Mouse (Mus musculus) liver, embryonic 14.5 days (tissue): Measurements from ENCODE around the gene Nr2c1.
A peak's percentile ranks its signal among the peaks of the same experiment; 100 is the strongest.

ENCODE experiments used
- CTCF ChIP-seq: IDR thresholded peaks from 2 replicates; pipeline ENCODE4 v1.5.1; 2016; ENCODE audit warnings: antibody characterized with exemption, low read depth, control low read depth
- EP300 ChIP-seq: IDR thresholded peaks from 2 replicates; pipeline ENCODE4 v1.6.1; 2016; ENCODE audit warnings: antibody characterized with exemption, low read depth

DNA sequence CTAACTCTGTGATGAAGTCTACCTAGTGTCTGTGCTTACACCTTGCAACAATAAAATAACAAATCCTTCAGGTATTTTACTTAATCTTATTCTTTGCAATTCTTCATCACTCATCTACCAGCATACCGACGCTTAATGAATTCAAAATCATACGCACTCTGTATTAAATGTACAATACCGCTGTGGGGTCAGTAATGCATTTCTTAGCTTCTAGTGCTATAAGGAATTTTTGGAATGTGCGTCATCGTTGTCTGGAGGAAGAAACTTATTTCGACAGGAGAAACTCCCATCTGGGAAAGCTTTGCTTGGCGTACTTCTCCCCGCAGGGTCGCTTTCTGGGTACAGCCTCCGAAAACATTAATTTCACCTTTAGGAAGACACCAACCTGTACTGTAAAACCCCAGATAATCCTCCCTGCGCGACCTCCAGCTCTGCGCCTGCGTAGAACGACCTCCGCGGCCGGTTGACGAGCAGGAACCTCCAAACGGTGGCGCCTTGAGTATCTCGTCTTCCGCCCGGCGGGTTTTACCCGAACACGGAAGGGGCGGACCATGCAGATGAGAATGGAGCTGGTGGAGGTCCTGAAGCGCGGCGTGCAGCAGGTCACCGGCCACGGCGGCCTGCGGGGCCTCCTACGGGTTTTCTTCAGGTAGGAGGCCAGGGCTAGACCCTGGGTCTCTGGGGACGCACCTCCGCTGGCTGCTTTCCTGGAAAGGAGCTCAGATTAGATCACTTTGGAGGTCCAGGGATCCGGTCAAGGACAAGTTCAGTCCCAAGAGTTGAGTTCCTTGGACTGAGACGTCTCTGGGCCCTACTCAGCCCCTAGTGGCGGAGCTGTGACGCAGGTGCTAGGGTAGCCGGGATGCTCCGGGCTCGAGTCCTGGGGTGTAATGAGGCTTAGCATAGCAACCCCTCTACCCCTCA, 50.9 kb downstream of the Nr2c1 start, which contains the start of gene Ndufa12:
- TF ChIP-seq CTCF: peak; percentile 77
- TF ChIP-seq EP300: no peak
